Mouse (Mus musculus): ENCODE results near the gene Setd1b. TPM values are rescaled to one million over a fixed set of nuclear protein-coding genes. Genes with fewer than 3 reads are reported as not detected.

The Setd1b gene
- polyA plus RNA-seq, 1 experiment, result 13.7 TPM

DNA sequence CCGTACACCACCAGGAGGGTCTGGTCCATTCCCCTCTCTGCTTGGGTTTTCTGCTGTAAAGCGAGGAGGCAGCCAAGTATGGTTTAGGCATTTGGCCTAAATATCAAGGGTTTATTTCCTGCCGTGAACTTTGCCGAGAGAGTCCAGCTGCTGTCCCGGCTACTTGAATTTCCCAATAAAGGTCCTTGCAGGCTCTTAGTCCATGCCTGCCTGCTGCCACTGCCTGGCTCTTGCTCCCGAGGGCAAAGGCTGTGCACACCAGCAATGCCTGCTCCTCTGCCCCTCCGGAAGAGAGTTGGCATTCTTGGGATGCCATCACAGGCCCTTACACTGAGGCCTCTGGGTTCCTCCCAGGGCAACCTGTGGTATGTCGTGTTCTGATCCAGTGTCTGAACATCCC is 38.4 kb upstream of the Setd1b start:
- Histone ChIP-seq H3K4me1 (ENCODE audit: control insufficient read depth, insufficient read depth, low read length) (no peaks in the 10 kb centered on the region), H3K27ac (ENCODE audit: control insufficient read depth, insufficient read depth, low read depth, low read length) (no peak overlapping the region), H3K27me3 (ENCODE audit: control insufficient read depth, insufficient read depth, low read length) (no peaks in the 10 kb centered on the region), H3K4me3 (ENCODE audit: control insufficient read depth, low read depth, low read length) (no peak overlapping the region), H3K36me3 (ENCODE audit: control insufficient read depth, insufficient read depth, low read length) (no peaks in the 10 kb centered on the region)
- TF ChIP-seq POLR2A (IDR thresholded peaks at IDR 0.05; ENCODE audit: control insufficient read depth, low read depth, low read length), result no peak
- no peak for TF ChIP-seq CTCF (IDR thresholded peaks at IDR 0.05; ENCODE audit: control insufficient read depth, insufficient read depth, insufficient replicate concordance, low read depth, low read length)

DNA sequence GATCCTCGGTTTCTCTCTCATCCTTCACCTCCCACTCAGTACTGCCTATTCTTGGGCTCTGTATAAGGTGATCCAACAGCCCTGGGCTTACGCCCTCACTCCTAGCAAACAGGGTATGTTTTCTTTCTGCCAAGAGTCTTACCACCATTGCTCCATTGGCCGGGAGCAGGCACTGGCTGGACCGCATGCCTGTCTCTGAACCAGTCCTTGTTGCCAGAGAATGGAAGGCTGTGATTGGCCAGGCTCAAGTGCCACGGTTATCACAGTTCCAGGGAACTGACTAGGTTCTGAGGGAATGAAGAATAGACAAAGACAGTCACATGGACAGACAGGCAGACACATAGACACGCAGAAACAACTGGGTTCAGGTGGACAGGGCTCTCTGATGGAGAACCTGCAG is 37.2 kb upstream of the Setd1b start:
- H3K36me3 ChIP-seq (ENCODE audit: control insufficient read depth, insufficient read depth, low read length), result no peaks in the 10 kb centered on the region
- no peak overlapping the region for H3K27ac ChIP-seq (ENCODE audit: control insufficient read depth, insufficient read depth, low read depth, low read length)
- H3K4me1 ChIP-seq (ENCODE audit: control insufficient read depth, insufficient read depth, low read length), result peaks cover 3% of the 10 kb centered on the region
- no peak overlapping the region for H3K4me3 ChIP-seq (ENCODE audit: control insufficient read depth, low read depth, low read length)
- TF ChIP-seq CTCF (IDR thresholded peaks at IDR 0.05; ENCODE audit: control insufficient read depth, insufficient read depth, insufficient replicate concordance, low read depth, low read length) (no peak), POLR2A (IDR thresholded peaks at IDR 0.05; ENCODE audit: control insufficient read depth, low read depth, low read length) (no peak)
- H3K27me3 ChIP-seq (ENCODE audit: control insufficient read depth, insufficient read depth, low read length), result no peaks in the 10 kb centered on the region

DNA sequence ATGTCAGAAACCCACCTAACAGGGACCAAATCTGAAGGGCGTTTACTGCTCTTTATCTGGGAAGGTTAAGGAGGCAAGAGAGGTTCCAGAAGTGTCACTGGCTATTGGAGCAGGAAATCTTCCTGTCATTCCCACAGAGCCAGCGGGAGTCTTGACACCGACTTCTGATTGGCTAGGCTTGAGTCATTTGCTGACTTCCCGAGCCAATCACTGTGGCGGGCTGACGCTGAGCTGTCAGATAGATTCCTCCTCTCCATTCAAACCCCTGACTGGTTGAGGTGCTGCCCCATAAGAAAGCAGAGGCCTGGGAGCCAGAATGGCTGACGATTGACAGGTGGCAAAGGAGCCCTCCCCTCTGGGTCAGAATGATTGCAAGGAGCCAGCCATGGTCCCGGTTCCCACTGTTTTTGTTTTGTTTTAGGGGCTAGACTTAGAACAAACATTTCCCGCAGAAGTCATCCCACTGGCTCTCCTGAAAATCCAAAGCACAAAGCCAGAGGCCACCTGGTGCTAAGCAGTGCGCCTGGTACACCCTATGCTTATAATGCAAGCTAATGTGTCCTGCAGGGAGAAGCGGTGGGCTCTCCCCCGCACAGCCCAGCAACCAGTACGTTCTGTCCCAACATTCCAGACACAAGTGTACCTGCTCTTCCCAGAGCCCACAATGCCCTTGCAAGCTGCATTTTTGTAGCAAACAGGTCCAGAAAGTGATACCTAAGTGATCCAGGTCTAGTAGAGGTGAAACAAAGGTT is 32.4 kb upstream of the Setd1b start:
- TF ChIP-seq CTCF (IDR thresholded peaks at IDR 0.05; ENCODE audit: control insufficient read depth, insufficient read depth, insufficient replicate concordance, low read depth, low read length) (no peak), POLR2A (IDR thresholded peaks at IDR 0.05; ENCODE audit: control insufficient read depth, low read depth, low read length) (no peak)
- Histone ChIP-seq H3K36me3 (ENCODE audit: control insufficient read depth, insufficient read depth, low read length) (no peaks in the 10 kb centered on the region), H3K27me3 (ENCODE audit: control insufficient read depth, insufficient read depth, low read length) (no peaks in the 10 kb centered on the region), H3K4me3 (ENCODE audit: control insufficient read depth, low read depth, low read length) (no peak overlapping the region), H3K4me1 (ENCODE audit: control insufficient read depth, insufficient read depth, low read length) (peaks cover 4% of the 10 kb centered on the region), H3K27ac (ENCODE audit: control insufficient read depth, insufficient read depth, low read depth, low read length) (no peak overlapping the region)

DNA sequence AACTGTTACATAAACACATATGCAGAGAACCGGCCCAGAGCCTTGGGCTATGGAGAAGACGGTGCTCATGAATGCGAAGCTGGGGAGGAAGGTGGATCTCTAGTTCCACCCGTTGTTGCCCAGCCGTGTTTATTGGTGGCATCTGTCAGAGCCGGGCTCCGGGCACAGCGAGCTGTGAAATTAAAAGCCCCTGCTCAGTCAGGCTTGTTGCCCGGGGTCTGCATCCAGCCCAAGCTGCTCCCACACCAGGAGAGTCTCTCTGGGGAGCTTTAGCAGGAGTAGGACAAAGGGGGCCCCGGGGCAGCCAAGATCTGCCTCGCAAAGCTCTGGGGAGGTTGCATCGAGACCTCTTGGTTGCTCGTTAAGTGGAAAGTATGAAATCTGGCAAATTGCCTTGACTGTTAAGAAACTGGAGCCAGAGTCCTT is 31.7 kb upstream of the Setd1b start:
- H3K27me3 ChIP-seq (ENCODE audit: control insufficient read depth, insufficient read depth, low read length), result no peaks in the 10 kb centered on the region
- H3K36me3 ChIP-seq (ENCODE audit: control insufficient read depth, insufficient read depth, low read length), result no peaks in the 10 kb centered on the region
- H3K27ac ChIP-seq (ENCODE audit: control insufficient read depth, insufficient read depth, low read depth, low read length), result no peak overlapping the region
- peaks cover 4% of the 10 kb centered on the region for H3K4me1 ChIP-seq (ENCODE audit: control insufficient read depth, insufficient read depth, low read length)
- TF ChIP-seq CTCF (IDR thresholded peaks at IDR 0.05; ENCODE audit: control insufficient read depth, insufficient read depth, insufficient replicate concordance, low read depth, low read length), result no peak
- H3K4me3 ChIP-seq (ENCODE audit: control insufficient read depth, low read depth, low read length), result no peak overlapping the region

DNA sequence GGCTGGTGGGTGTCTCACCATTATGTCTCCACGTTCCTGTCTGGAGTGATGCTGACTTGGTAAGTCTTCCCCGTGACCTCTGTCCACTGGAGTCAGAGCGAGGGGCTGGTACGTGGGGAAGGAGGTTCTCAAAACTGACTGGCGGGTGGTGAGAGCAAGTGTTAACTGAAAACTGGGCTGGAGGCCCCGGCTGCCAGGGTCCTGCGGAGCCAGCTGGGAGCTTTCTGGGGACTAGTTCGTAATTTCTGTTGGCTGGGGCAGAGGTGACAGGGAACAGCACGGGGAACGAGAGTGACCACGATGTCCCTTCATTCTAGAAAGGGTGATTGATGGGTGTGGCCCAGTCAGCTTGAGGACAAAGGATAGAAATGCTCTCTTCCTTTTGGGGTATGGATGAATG is 27.9 kb upstream of the Setd1b start:
- Histone ChIP-seq H3K27me3 (ENCODE audit: control insufficient read depth, insufficient read depth, low read length) (no peaks in the 10 kb centered on the region), H3K36me3 (ENCODE audit: control insufficient read depth, insufficient read depth, low read length) (no peaks in the 10 kb centered on the region), H3K4me3 (ENCODE audit: control insufficient read depth, low read depth, low read length) (no peak overlapping the region), H3K27ac (ENCODE audit: control insufficient read depth, insufficient read depth, low read depth, low read length) (no peak overlapping the region), H3K4me1 (ENCODE audit: control insufficient read depth, insufficient read depth, low read length) (peaks cover 4% of the 10 kb centered on the region)
- TF ChIP-seq POLR2A (IDR thresholded peaks at IDR 0.05; ENCODE audit: control insufficient read depth, low read depth, low read length), result no peak
- no peak for TF ChIP-seq CTCF (IDR thresholded peaks at IDR 0.05; ENCODE audit: control insufficient read depth, insufficient read depth, insufficient replicate concordance, low read depth, low read length)

DNA sequence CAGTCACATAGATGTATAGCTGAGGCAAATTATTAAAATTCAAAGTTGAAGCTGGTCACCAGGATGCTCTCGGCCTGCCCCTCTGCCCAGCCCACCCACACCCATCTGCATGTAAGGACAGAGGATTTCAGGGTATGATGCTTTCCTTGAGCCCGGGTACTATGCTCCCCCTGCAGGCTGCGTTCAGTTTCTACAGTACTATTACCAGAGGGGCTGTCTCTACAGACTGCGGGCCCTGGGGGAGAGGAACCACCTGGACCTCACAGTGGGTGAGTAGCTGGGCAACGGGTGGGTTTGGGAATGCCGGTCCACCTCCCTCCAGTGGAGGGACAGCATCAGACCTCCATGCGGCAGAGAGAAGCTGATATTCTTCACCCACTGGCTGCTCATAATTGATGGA is 27.1 kb upstream of the Setd1b start:
- Histone ChIP-seq H3K36me3 (ENCODE audit: control insufficient read depth, insufficient read depth, low read length) (no peaks in the 10 kb centered on the region), H3K4me1 (ENCODE audit: control insufficient read depth, insufficient read depth, low read length) (no peaks in the 10 kb centered on the region; the same call in 1 of the 2 replicates), H3K27me3 (ENCODE audit: control insufficient read depth, insufficient read depth, low read length) (no peaks in the 10 kb centered on the region), H3K27ac (ENCODE audit: control insufficient read depth, insufficient read depth, low read depth, low read length) (no peak overlapping the region), H3K4me3 (ENCODE audit: control insufficient read depth, low read depth, low read length) (no peak overlapping the region)
- TF ChIP-seq CTCF (IDR thresholded peaks at IDR 0.05; ENCODE audit: control insufficient read depth, insufficient read depth, insufficient replicate concordance, low read depth, low read length) (0 out of 2 replicates have a peak, but pooled peaks have one; percentile 12), POLR2A (IDR thresholded peaks at IDR 0.05; ENCODE audit: control insufficient read depth, low read depth, low read length) (no peak)

DNA sequence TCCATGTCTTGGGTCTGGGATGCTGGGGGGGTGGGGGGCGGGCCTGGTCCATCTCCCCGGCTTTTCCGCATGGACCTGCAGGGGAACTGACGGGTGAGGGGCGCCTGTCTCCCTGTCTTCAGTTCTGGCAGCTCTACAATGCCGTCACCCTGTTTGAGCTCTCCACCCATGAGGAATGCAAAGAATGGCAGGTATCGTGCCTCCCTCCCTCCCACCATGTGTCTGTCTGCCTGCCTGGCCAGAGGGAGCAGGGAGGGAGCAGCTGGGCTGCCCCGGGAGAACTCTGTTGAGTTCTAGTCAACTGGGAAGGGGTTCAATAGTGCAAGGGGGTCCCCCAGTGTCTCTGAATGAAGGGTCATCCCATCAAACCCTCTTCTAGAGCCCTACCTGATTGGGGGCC is 25.9 kb upstream of the Setd1b start:
- no peaks in the 10 kb centered on the region for H3K4me1 ChIP-seq (ENCODE audit: control insufficient read depth, insufficient read depth, low read length)
- no peak for TF ChIP-seq POLR2A (IDR thresholded peaks at IDR 0.05; ENCODE audit: control insufficient read depth, low read depth, low read length)
- TF ChIP-seq CTCF (IDR thresholded peaks at IDR 0.05; ENCODE audit: control insufficient read depth, insufficient read depth, insufficient replicate concordance, low read depth, low read length), result no peak
- no peak overlapping the region for H3K27ac ChIP-seq (ENCODE audit: control insufficient read depth, insufficient read depth, low read depth, low read length)
- no peak overlapping the region for H3K4me3 ChIP-seq (ENCODE audit: control insufficient read depth, low read depth, low read length)
- no peaks in the 10 kb centered on the region for H3K27me3 ChIP-seq (ENCODE audit: control insufficient read depth, insufficient read depth, low read length)
- H3K36me3 ChIP-seq (ENCODE audit: control insufficient read depth, insufficient read depth, low read length), result no peaks in the 10 kb centered on the region
